Mouse (Mus musculus) kidney, embryonic 14.5 days (tissue): ENCODE results near the gene Lrrc8c. TPM values are rescaled to one million over a fixed set of nuclear protein-coding genes. Genes with fewer than 3 reads are reported as not detected.

Source experiments
- ATAC-seq: fragments of 200-750 bp; cut with Nextera tagmentation; 2 replicates; pipeline ENCODE4 v1.8.0; 2017; ENCODE audit warnings: moderate number of reproducible peaks, mild to moderate bottlenecking, moderate TSS enrichment, moderate library complexity; ENCODE audit not compliant: low FRiP score, low TSS enrichment
- H3K27ac ChIP-seq: fragments of 300-500 bp; sonication (generic); 2 replicates; pipeline ENCODE4 v1.5.1; 2014; ENCODE audit warnings: low read depth, mild to moderate bottlenecking, low read length, moderate library complexity, mixed read lengths
- H3K27me3 ChIP-seq: fragments of 300-500 bp; sonication (generic); 2 replicates; pipeline ENCODE4 v1.6.1; 2014; ENCODE audit warnings: mild to moderate bottlenecking, low read length; ENCODE audit not compliant: control insufficient read depth, insufficient read depth
- H3K36me3 ChIP-seq: fragments of 300-500 bp; sonication (generic); 2 replicates; pipeline ENCODE4 v1.6.1; 2014; ENCODE audit warnings: low read length, mixed read lengths; ENCODE audit not compliant: control insufficient read depth, insufficient read depth
- H3K4me1 ChIP-seq: fragments of 300-500 bp; sonication (generic); 2 replicates; pipeline ENCODE4 v1.6.1; 2014; ENCODE audit warnings: low read length, mixed read lengths; ENCODE audit not compliant: control insufficient read depth, insufficient read depth
- H3K4me2 ChIP-seq: fragments of 300-500 bp; sonication (generic); replicated peaks from 2 replicates; pipeline ENCODE4 v1.6.1; 2014; ENCODE audit warnings: low read depth, mild to moderate bottlenecking, low read length
- H3K4me3 ChIP-seq: fragments of 300-500 bp; sonication (generic); 2 replicates; pipeline ENCODE4 v1.5.1; 2014; ENCODE audit warnings: mild to moderate bottlenecking, low read length
- H3K9ac ChIP-seq: fragments of 300-500 bp; sonication (generic); 2 replicates; pipeline ENCODE4 v1.6.1; 2014; ENCODE audit warnings: low read depth, mild to moderate bottlenecking, low read length, moderate library complexity
- H3K9me3 ChIP-seq: fragments of 300-500 bp; sonication (generic); 2 replicates; pipeline ENCODE4 v1.6.1; 2016; ENCODE audit warnings: low read length; ENCODE audit not compliant: control insufficient read depth
- WGBS: fragments of 180-500 bp; shearing (Covaris S2); extraction: QIAGEN DNeasy Blood & Tissue Kit; methylation state at CpG from one replicate; pipeline ENCODE4 v1.1.7; 2014; 5-methylcytosine and 5-hydroxymethylcytosine counted together
- polyA plus RNA-seq: library from polyadenylated mRNA; unstranded; fragments of >200 nt; fragmentation: Nextera tagmentation; extraction: Ambion mirVana; gene quantifications from 2 replicates; pipeline ENCODE4 v1.2.1, GENCODE M21; 2014

The Lrrc8c gene
- polyA plus RNA-seq, 1 experiment from 2014 or later: 13.1 TPM

- Histone ChIP-seq H3K27ac (no peak overlapping the region), H3K4me2 (no peak overlapping the region), H3K36me3 (no peaks in the 10 kb centered on the region), H3K9ac (no peak overlapping the region; the same call in 1 of the 2 replicates), H3K4me1 (peaks cover 19% of the 10 kb centered on the region), H3K27me3 (no peaks in the 10 kb centered on the region), H3K9me3 (no peaks in the 10 kb centered on the region), H3K4me3 (no peak overlapping the region)
- ATAC-seq: no peak
- WGBS: 79% methylated on average over 4 of the region's 4 CpGs
Measured at GRCm38 (mm10) chr5:105588683-105589082, 69.5 kb downstream of the Lrrc8c start.

- ATAC-seq: no peak
- Histone ChIP-seq H3K4me2 (no peak overlapping the region), H3K9me3 (no peaks in the 10 kb centered on the region), H3K9ac (no peak overlapping the region), H3K27ac (no peak overlapping the region), H3K4me3 (no peak overlapping the region), H3K36me3 (no peaks in the 10 kb centered on the region), H3K4me1 (peaks cover 19% of the 10 kb centered on the region), H3K27me3 (no peaks in the 10 kb centered on the region)
- 94% methylated on average over 3 of the region's 3 CpGs for WGBS
Measured at GRCm38 (mm10) chr5:105589119-105589518, 69.9 kb downstream of the Lrrc8c start.

- no peak for ATAC-seq
- Histone ChIP-seq H3K27me3 (no peaks in the 10 kb centered on the region), H3K4me3 (no peak overlapping the region), H3K4me1 (peaks cover 7% of the 10 kb centered on the region), H3K9ac (no peak overlapping the region), H3K36me3 (no peaks in the 10 kb centered on the region), H3K9me3 (no peaks in the 10 kb centered on the region), H3K4me2 (no peak overlapping the region), H3K27ac (no peak overlapping the region)
- WGBS: 96% methylated on average over 4 of the region's 4 CpGs
Measured at GRCm38 (mm10) chr5:105592396-105592795, 73.2 kb downstream of the Lrrc8c start.

GRCm38 (mm10) chr5:105593630-105594029 lies 74.4 kb downstream of the Lrrc8c start:
- ATAC-seq: no peak
- 82% methylated on average over 9 of the region's 9 CpGs for WGBS
- no peaks in the 10 kb centered on the region for H3K4me1 ChIP-seq

GRCm38 (mm10) chr5:105598866-105599265 lies 79.7 kb downstream of the Lrrc8c start:
- WGBS: 82% methylated on average over 9 of the region's 9 CpGs
- no peak overlapping the region for H3K27ac ChIP-seq

More at GRCm38 (mm10) chr5:105593630-105594029, 74.4 kb downstream of the Lrrc8c start:
- H3K4me2 ChIP-seq: no peak overlapping the region
- no peaks in the 10 kb centered on the region for H3K36me3 ChIP-seq
- H3K9me3 ChIP-seq: no peaks in the 10 kb centered on the region
- no peak overlapping the region for H3K27ac ChIP-seq
- H3K27me3 ChIP-seq: no peaks in the 10 kb centered on the region
- H3K9ac ChIP-seq: no peak overlapping the region
- H3K4me3 ChIP-seq: no peak overlapping the region

GRCm38 (mm10) chr5:105599315-105599714 lies 80.1 kb downstream of the Lrrc8c start:
- no peaks in the 10 kb centered on the region for H3K36me3 ChIP-seq
- no peaks in the 10 kb centered on the region for H3K9me3 ChIP-seq
- no peak for ATAC-seq
- no peak overlapping the region for H3K27ac ChIP-seq
- 64% methylated on average over 4 of the region's 4 CpGs for WGBS
- H3K4me2 ChIP-seq: no peak overlapping the region
- H3K27me3 ChIP-seq: no peaks in the 10 kb centered on the region
- no peak overlapping the region for H3K9ac ChIP-seq
- no peak overlapping the region for H3K4me3 ChIP-seq
- no peaks in the 10 kb centered on the region for H3K4me1 ChIP-seq

More at GRCm38 (mm10) chr5:105598866-105599265, 79.7 kb downstream of the Lrrc8c start:
- ATAC-seq: no peak
- no peaks in the 10 kb centered on the region for H3K36me3 ChIP-seq
- H3K4me3 ChIP-seq: no peak overlapping the region
- no peaks in the 10 kb centered on the region for H3K4me1 ChIP-seq
- H3K27me3 ChIP-seq: no peaks in the 10 kb centered on the region
- no peak overlapping the region for H3K4me2 ChIP-seq
- H3K9ac ChIP-seq: no peak overlapping the region
- H3K9me3 ChIP-seq: no peaks in the 10 kb centered on the region

GRCm38 (mm10) chr5:105600998-105601397 lies 81.8 kb downstream of the Lrrc8c start:
- no peak overlapping the region for H3K9ac ChIP-seq
- H3K4me1 ChIP-seq: no peaks in the 10 kb centered on the region
- 77% methylated on average over 4 of the region's 5 CpGs for WGBS
- H3K4me3 ChIP-seq: no peak overlapping the region
- no peaks in the 10 kb centered on the region for H3K27me3 ChIP-seq
- H3K36me3 ChIP-seq: no peaks in the 10 kb centered on the region
- no peak overlapping the region for H3K4me2 ChIP-seq
- H3K9me3 ChIP-seq: no peaks in the 10 kb centered on the region
- no peak overlapping the region for H3K27ac ChIP-seq
- ATAC-seq: no peak

GRCm38 (mm10) chr5:105602585-105602984 lies 83.4 kb downstream of the Lrrc8c start:
- H3K36me3 ChIP-seq: peaks cover 9% of the 10 kb centered on the region
- H3K4me1 ChIP-seq: no peaks in the 10 kb centered on the region
- H3K4me2 ChIP-seq: no peak overlapping the region
- WGBS: 75% methylated on average over 9 of the region's 9 CpGs
- H3K27ac ChIP-seq: no peak overlapping the region
- no peak for ATAC-seq
- no peak overlapping the region for H3K9ac ChIP-seq
- H3K4me3 ChIP-seq: no peak overlapping the region
- H3K27me3 ChIP-seq: no peaks in the 10 kb centered on the region
- H3K9me3 ChIP-seq: no peaks in the 10 kb centered on the region

GRCm38 (mm10) chr5:105605736-105606135 lies 86.5 kb downstream of the Lrrc8c start:
- no peak overlapping the region for H3K4me3 ChIP-seq
- WGBS: 73% methylated on average over 9 of the region's 9 CpGs
- no peaks in the 10 kb centered on the region for H3K9me3 ChIP-seq
- ATAC-seq: no peak
- H3K27ac ChIP-seq: no peak overlapping the region
- no peaks in the 10 kb centered on the region for H3K4me1 ChIP-seq
- no peak overlapping the region for H3K4me2 ChIP-seq
- H3K27me3 ChIP-seq: no peaks in the 10 kb centered on the region
- H3K9ac ChIP-seq: no peak overlapping the region
- H3K36me3 ChIP-seq: peaks cover 11% of the 10 kb centered on the region
